Comparison of ENCODE assay signal across 16 mouse cellular contexts in genomic region chr9:48983801-48984200, GRCm38 (mm10). TPM values are rescaled to one million over a fixed set of nuclear protein-coding genes. Genes with fewer than 3 reads are reported as not detected.
DNase-seq lines count a peak whose midpoint lies in the region; ATAC-seq and TF ChIP-seq lines count a peak whose summit lies in the region.
"Not testable (repeated sequence)": the region's sequence is repeated elsewhere in the genome, so short reads cannot be mapped to it uniquely, and the experiment has no call there.
"Had no signal": no experiment of that assay in that cellular context is flagged by ENCODE, and none has a peak within 500 bp of the region (broad histone marks: within the 10 kb centered on the region; RNA-seq: fewer than 3 reads in every experiment).

No protein-coding gene starts in this region.

- peak overlapping the region in 1 of 2 experiments; percentile 81; a peak in 2 of 4 replicates for H3K4me3 ChIP-seq in ES-E14 (ENCODE audit: insufficient read depth in 1 of 2, low read depth in 1 of 2, low read length in 2 of 2, poor library complexity in 1 of 2, severe bottlenecking in 1 of 2)
- H3K4me3 ChIP-seq in embryonic facial prominence, embryonic 10.5 days, result peak overlapping the region; percentile 82; the same call in 1 of the 2 replicates
- H3K4me3 ChIP-seq in heart, embryonic 12.5 days, result 0 out of 2 replicates have a peak overlapping the region, but pooled peaks have one; percentile 84
- H3K4me3 ChIP-seq in hindbrain, embryonic 14.5 days (replicated peaks; ENCODE audit: low read length); liver, postnatal 0 days (ENCODE audit: low read depth, low read length); neural tube, embryonic 12.5 days: not testable (repeated sequence)

- TF ChIP-seq CTCF in liver, postnatal 0 days (IDR thresholded peaks at IDR 0.05; ENCODE audit: low read depth), result not testable (repeated sequence)

- not testable (repeated sequence) for H3K9me3 ChIP-seq in ES-E14 (ENCODE audit: control insufficient read depth, insufficient read depth, low read depth, low read length); embryonic facial prominence, embryonic 10.5 days; heart, embryonic 12.5 days (replicated peaks); hindbrain, embryonic 14.5 days (ENCODE audit: control insufficient read depth, low read length); liver, postnatal 0 days (ENCODE audit: low read length); neural tube, embryonic 12.5 days

- H3K36me3 ChIP-seq in ES-E14 (ENCODE audit: control insufficient read depth, insufficient read depth, low read length, poor library complexity, severe bottlenecking); embryonic facial prominence, embryonic 10.5 days (replicated peaks); heart, embryonic 12.5 days; hindbrain, embryonic 14.5 days (replicated peaks; ENCODE audit: control insufficient read depth, insufficient read depth); liver, postnatal 0 days (replicated peaks; ENCODE audit: insufficient read depth, low read length); neural tube, embryonic 12.5 days: not testable (repeated sequence)

- not testable (repeated sequence) for TF ChIP-seq EP300 in liver, postnatal 0 days (IDR thresholded peaks at IDR 0.05; ENCODE audit: low read depth)

- H3K4me1 ChIP-seq in ES-E14 (ENCODE audit: control insufficient read depth in 2 of 2, insufficient read depth in 2 of 2, low read length in 2 of 2, poor library complexity in 1 of 2), result peaks cover 0 to 15% of the 10 kb centered on the region in 2 experiments; a peak in 2 of 4 replicates
- peaks cover 35% of the 10 kb centered on the region for H3K4me1 ChIP-seq in embryonic facial prominence, embryonic 10.5 days
- peaks cover 34% of the 10 kb centered on the region for H3K4me1 ChIP-seq in heart, embryonic 12.5 days (replicated peaks)
- H3K4me1 ChIP-seq in hindbrain, embryonic 14.5 days (replicated peaks; ENCODE audit: control insufficient read depth, insufficient read depth, low read length), result peaks cover 25% of the 10 kb centered on the region
- H3K4me1 ChIP-seq in liver, postnatal 0 days (ENCODE audit: insufficient read depth), result peaks cover 26% of the 10 kb centered on the region
- H3K4me1 ChIP-seq in neural tube, embryonic 12.5 days, result peaks cover 18% of the 10 kb centered on the region

- not testable (repeated sequence) for ATAC-seq in heart, embryonic 12.5 days (ENCODE audit: insufficient number of reproducible peaks, low FRiP score); hindbrain, embryonic 14.5 days (ENCODE audit: low FRiP score); liver, postnatal 0 days; neural tube, embryonic 12.5 days (ENCODE audit: low FRiP score, low read depth)

- peak overlapping the region; percentile 17; the same call in 1 of the 2 replicates for H3K27ac ChIP-seq in ES-E14 (ENCODE audit: insufficient read depth, low read depth, low read length, poor library complexity, severe bottlenecking)
- not testable (repeated sequence) for H3K27ac ChIP-seq in embryonic facial prominence, embryonic 10.5 days (replicated peaks); heart, embryonic 12.5 days (ENCODE audit: poor library complexity, severe bottlenecking); hindbrain, embryonic 14.5 days; neural tube, embryonic 12.5 days
- H3K27ac ChIP-seq in liver, postnatal 0 days (ENCODE audit: low read depth), result peak overlapping the region; percentile 92

- not testable (repeated sequence) for DNase-seq in ES-E14 (ENCODE audit: low read depth, low spot score); embryonic facial prominence, embryonic 10.5 days (ENCODE audit: low spot score); hindbrain, embryonic 14.5 days (ENCODE audit: low spot score); liver, postnatal 0 days
- peak; percentile 18 for DNase-seq in liver

- in situ Hi-C loops in ES-E14 (cut with MboI; ENCODE audit: low sequenced_read_pairs in 2 of 2, unreplicated experiment in 2 of 2), result not testable (repeated sequence)

- H3K9ac ChIP-seq in ES-E14 (ENCODE audit: insufficient read depth, low read depth, low read length, poor library complexity, severe bottlenecking); heart, embryonic 12.5 days; hindbrain, embryonic 14.5 days; liver, postnatal 0 days (replicated peaks); neural tube, embryonic 12.5 days: not testable (repeated sequence)

- H3K4me2 ChIP-seq in heart, embryonic 12.5 days, result not testable (repeated sequence)
- peak overlapping the region; percentile 55; the same call in 1 of the 2 replicates for H3K4me2 ChIP-seq in hindbrain, embryonic 14.5 days (replicated peaks)
- peak overlapping the region; percentile 91; the same call in 1 of the 2 replicates for H3K4me2 ChIP-seq in liver, postnatal 0 days (ENCODE audit: low read depth, low read length)
- H3K4me2 ChIP-seq in neural tube, embryonic 12.5 days (replicated peaks), result peak overlapping the region; percentile 75; the same call in 1 of the 2 replicates

- 96% methylated on average over 6 of the region's 6 CpGs for WGBS in embryonic facial prominence, embryonic 10.5 days
- WGBS in heart, embryonic 12.5 days, result 93% methylated on average over 6 of the region's 6 CpGs
- 94% methylated on average over 6 of the region's 6 CpGs for WGBS in hindbrain, embryonic 14.5 days
- WGBS in liver, postnatal 0 days (ENCODE audit: insufficient replicate concordance), result 86% methylated on average over 6 of the region's 6 CpGs
- 92% methylated on average over 6 of the region's 6 CpGs for WGBS in neural tube, embryonic 12.5 days

- H3K27me3 ChIP-seq in embryonic facial prominence, embryonic 10.5 days (replicated peaks; ENCODE audit: low read depth, poor library complexity, severe bottlenecking); heart, embryonic 12.5 days (replicated peaks); hindbrain, embryonic 14.5 days (ENCODE audit: control insufficient read depth, insufficient read depth, low read length); liver, postnatal 0 days (ENCODE audit: insufficient read depth, low read length); neural tube, embryonic 12.5 days (replicated peaks): not testable (repeated sequence)

TF ChIP-seq in ES-E14, 5 proteins besides CTCF, POLR2A, EP300 and RAD21:
- TF ChIP-seq CHD2 (IDR thresholded peaks at IDR 0.05; ENCODE audit: low read depth, low read length), result 0 out of 2 replicates have a peak, but pooled peaks have one; percentile 21

RNA-seq across cellular contexts. Expression of gene Usp28, which starts 1.4 kb away (rescaled TPM):
- total RNA-seq in ES-E14 (2012; rRNA removed), result 70.1 and 121 TPM in 2 replicates
- polyA plus RNA-seq in embryonic facial prominence, embryonic 10.5 days (2016; fragmentation: Nextera tagmentation; extraction: Ambion mirVana), result 52.8 and 55.1 TPM in 2 replicates
- polyA plus RNA-seq in heart, embryonic 12.5 days (2016; fragmentation: Nextera tagmentation; extraction: Ambion mirVana), result 133 and 144 TPM in 2 replicates
- polyA plus RNA-seq in hindbrain, embryonic 14.5 days (2014; fragmentation: Nextera tagmentation; extraction: Ambion mirVana), result 31.7 and 36.4 TPM in 2 replicates
- polyA plus RNA-seq in liver, postnatal 0 days (2015; fragmentation: Nextera tagmentation; extraction: Ambion mirVana), result 2.5 and 3.9 TPM in 2 replicates
- polyA plus RNA-seq in neural tube, embryonic 12.5 days (2016; fragmentation: Nextera tagmentation; extraction: Ambion mirVana), result 42.7 and 44.0 TPM in 2 replicates

RNA-seq across cellular contexts. Expression of gene Htr3b, which starts 19.0 kb away (rescaled TPM):
- total RNA-seq in ES-E14 (2012; rRNA removed), result not detected in 2 replicates
- 1.1 and 2.1 TPM in 2 replicates for polyA plus RNA-seq in embryonic facial prominence, embryonic 10.5 days (2016; fragmentation: Nextera tagmentation; extraction: Ambion mirVana)
- polyA plus RNA-seq in heart, embryonic 12.5 days (2016; fragmentation: Nextera tagmentation; extraction: Ambion mirVana), result not detected in 2 replicates
- 0.13 and 0.14 TPM in 2 replicates for polyA plus RNA-seq in hindbrain, embryonic 14.5 days (2014; fragmentation: Nextera tagmentation; extraction: Ambion mirVana)
- polyA plus RNA-seq in liver, postnatal 0 days (2015; fragmentation: Nextera tagmentation; extraction: Ambion mirVana), result not detected in 2 replicates
- 0.15 and 0.41 TPM in 2 replicates for polyA plus RNA-seq in neural tube, embryonic 12.5 days (2016; fragmentation: Nextera tagmentation; extraction: Ambion mirVana)
- total RNA-seq: gastrocnemius, adult 18-20 months; left cerebral cortex, adult 2 months; left cerebral cortex, postnatal 4 days; monocyte, adult 5-6 weeks had no signal
- polyA plus RNA-seq: CD4-positive, CD25-positive, alpha-beta regulatory T cell, adult 4 months; gonadal fat pad, adult 2 months; inflammation-experienced regulatory T-cells, adult 6 months; kidney, embryonic 14.5 days; lung, adult 2 months had no signal
